Mouse (Mus musculus): ENCODE measurements around the gene Tmem109. TPM values are rescaled to one million over a fixed set of nuclear protein-coding genes. Genes with fewer than 3 reads are reported as not detected.

Tmem109 gene
- polyA plus RNA-seq, 1 experiment from 2014 or later, result 71.7 TPM

GRCm38 (mm10) chr19:10905728-10906000 lies 23.9 kb upstream of the Tmem109 start:
- H3K27me3 ChIP-seq (ENCODE audit: low read depth, poor library complexity, severe bottlenecking), result no peaks in the 10 kb centered on the region
- no peak overlapping the region for H3K27ac ChIP-seq
- 91% methylated on average over 5 of the region's 5 CpGs for WGBS
- H3K4me1 ChIP-seq, result 0 out of 2 replicates have a peak, but pooled peaks cover 5% of the 10 kb centered on the region
- peaks cover 88% of the 10 kb centered on the region for H3K36me3 ChIP-seq
- no peak overlapping the region for H3K4me3 ChIP-seq
- no peak for DNase-seq (ENCODE audit: low spot score)
- no peaks in the 10 kb centered on the region for H3K9me3 ChIP-seq (replicated peaks)

- WGBS, result 67% methylated on average over 7 of the region's 7 CpGs
- no peaks in the 10 kb centered on the region for H3K9me3 ChIP-seq (replicated peaks)
- 0 out of 2 replicates have a peak, but pooled peaks cover 5% of the 10 kb centered on the region for H3K4me1 ChIP-seq
- peaks cover 93% of the 10 kb centered on the region for H3K36me3 ChIP-seq
- H3K27ac ChIP-seq, result no peak overlapping the region
- DNase-seq (ENCODE audit: low spot score), result no peak
- H3K27me3 ChIP-seq (ENCODE audit: low read depth, poor library complexity, severe bottlenecking), result no peaks in the 10 kb centered on the region
- no peak overlapping the region for H3K4me3 ChIP-seq
Observed at GRCm38 (mm10) chr19:10904927-10905727, 23.3 kb upstream of the Tmem109 start.

- Histone ChIP-seq H3K27me3 (ENCODE audit: low read depth, poor library complexity, severe bottlenecking) (no peaks in the 10 kb centered on the region), H3K4me1 (0 out of 2 replicates have a peak, but pooled peaks cover 5% of the 10 kb centered on the region), H3K27ac (no peak overlapping the region), H3K36me3 (peaks cover 99% of the 10 kb centered on the region), H3K9me3 (replicated peaks) (no peaks in the 10 kb centered on the region), H3K4me3 (no peak overlapping the region)
- 96% methylated on average over 5 of the region's 5 CpGs for WGBS
- no peak for DNase-seq (ENCODE audit: low spot score)
Observed at GRCm38 (mm10) chr19:10904512-10904911, 22.7 kb upstream of the Tmem109 start.

- DNase-seq (ENCODE audit: low spot score), result no peak
- H3K27ac ChIP-seq, result no peak overlapping the region
- no peaks in the 10 kb centered on the region for H3K27me3 ChIP-seq (ENCODE audit: low read depth, poor library complexity, severe bottlenecking)
- H3K36me3 ChIP-seq, result peaks cover 93% of the 10 kb centered on the region
- H3K9me3 ChIP-seq (replicated peaks), result no peaks in the 10 kb centered on the region
- H3K4me3 ChIP-seq, result no peak overlapping the region
- H3K4me1 ChIP-seq, result peaks cover 18% of the 10 kb centered on the region
- WGBS, result 93% methylated on average over 5 of the region's 5 CpGs
Observed at GRCm38 (mm10) chr19:10901046-10901445, 19.2 kb upstream of the Tmem109 start.

GRCm38 (mm10) chr19:10900315-10900714 lies 18.5 kb upstream of the Tmem109 start:
- 86% methylated on average over 6 of the region's 6 CpGs for WGBS
- H3K27me3 ChIP-seq (ENCODE audit: low read depth, poor library complexity, severe bottlenecking), result no peaks in the 10 kb centered on the region
- DNase-seq (ENCODE audit: low spot score), result no peak
- H3K9me3 ChIP-seq (replicated peaks), result no peaks in the 10 kb centered on the region
- H3K4me1 ChIP-seq, result peaks cover 20% of the 10 kb centered on the region
- H3K36me3 ChIP-seq, result peaks cover 86% of the 10 kb centered on the region
- H3K27ac ChIP-seq, result no peak overlapping the region
- no peak overlapping the region for H3K4me3 ChIP-seq

- Histone ChIP-seq H3K4me3 (no peak overlapping the region), H3K4me1 (peaks cover 19% of the 10 kb centered on the region), H3K9me3 (replicated peaks) (no peaks in the 10 kb centered on the region), H3K36me3 (peaks cover 58% of the 10 kb centered on the region), H3K27ac (no peak overlapping the region), H3K27me3 (ENCODE audit: low read depth, poor library complexity, severe bottlenecking) (no peaks in the 10 kb centered on the region)
- DNase-seq (ENCODE audit: low spot score), result no peak
- 93% methylated on average over 8 of the region's 8 CpGs for WGBS
Observed at GRCm38 (mm10) chr19:10897491-10897890, 15.7 kb upstream of the Tmem109 start.

GRCm38 (mm10) chr19:10896849-10897248 lies 15.0 kb upstream of the Tmem109 start:
- Histone ChIP-seq H3K36me3 (peaks cover 51% of the 10 kb centered on the region), H3K27ac (no peak overlapping the region), H3K27me3 (ENCODE audit: low read depth, poor library complexity, severe bottlenecking) (no peaks in the 10 kb centered on the region), H3K9me3 (replicated peaks) (no peaks in the 10 kb centered on the region), H3K4me3 (peak overlapping the region; percentile 86; the same call in 1 of the 2 replicates), H3K4me1 (peaks cover 19% of the 10 kb centered on the region)
- WGBS, result 91% methylated on average over 7 of the region's 7 CpGs
- no peak for DNase-seq (ENCODE audit: low spot score)

- peak overlapping the region; percentile 92 for H3K27ac ChIP-seq
- no peaks in the 10 kb centered on the region for H3K9me3 ChIP-seq (replicated peaks)
- no peaks in the 10 kb centered on the region for H3K27me3 ChIP-seq (ENCODE audit: low read depth, poor library complexity, severe bottlenecking)
- WGBS, result 2% methylated on average over 16 of the region's 16 CpGs
- peaks cover 40% of the 10 kb centered on the region for H3K36me3 ChIP-seq
- no peak for DNase-seq (ENCODE audit: low spot score)
- peak overlapping the region; percentile 86 for H3K4me3 ChIP-seq
- peaks cover 19% of the 10 kb centered on the region for H3K4me1 ChIP-seq
Observed at GRCm38 (mm10) chr19:10895708-10896107, 13.9 kb upstream of the Tmem109 start.

- H3K27me3 ChIP-seq (ENCODE audit: low read depth, poor library complexity, severe bottlenecking), result no peaks in the 10 kb centered on the region
- peaks cover 33% of the 10 kb centered on the region for H3K36me3 ChIP-seq
- no peaks in the 10 kb centered on the region for H3K9me3 ChIP-seq (replicated peaks)
- H3K4me1 ChIP-seq, result peaks cover 19% of the 10 kb centered on the region
- peak within 1 kb of the TSS; percentile 92 for H3K27ac ChIP-seq
- 0% methylated on average over 43 of the region's 43 CpGs for WGBS
- peak within 1 kb of the TSS; percentile 86 for H3K4me3 ChIP-seq
- DNase-seq (ENCODE audit: low spot score), result peak; percentile 97
Observed at GRCm38 (mm10) chr19:10895016-10895528, 13.3 kb upstream of the Tmem109 start, which contains the start of gene Prpf19. Prpf19 (plus strand) TSS chr19:10895231.

GRCm38 (mm10) chr19:10892201-10892600 lies 10.4 kb upstream of the Tmem109 start:
- WGBS, result 91% methylated on average over 3 of the region's 3 CpGs
- Histone ChIP-seq H3K4me1 (peaks cover 18% of the 10 kb centered on the region), H3K36me3 (peaks cover 5% of the 10 kb centered on the region), H3K9me3 (replicated peaks) (no peaks in the 10 kb centered on the region), H3K27ac (no peak overlapping the region), H3K27me3 (ENCODE audit: low read depth, poor library complexity, severe bottlenecking) (no peaks in the 10 kb centered on the region), H3K4me3 (no peak overlapping the region)
- no peak for DNase-seq (ENCODE audit: low spot score)

GRCm38 (mm10) chr19:10880975-10881425 lies 801 bp downstream of the Tmem109 start:
- 4% methylated on average over 14 of the region's 14 CpGs for WGBS
- Histone ChIP-seq H3K4me1 (peaks cover 24% of the 10 kb centered on the region), H3K36me3 (peaks cover 20% of the 10 kb centered on the region), H3K4me3 (peak overlapping the region; percentile 74), H3K27ac (peak overlapping the region; percentile 96), H3K9me3 (replicated peaks) (no peaks in the 10 kb centered on the region), H3K27me3 (ENCODE audit: low read depth, poor library complexity, severe bottlenecking) (no peaks in the 10 kb centered on the region)
- DNase-seq (ENCODE audit: low spot score), result no peak

- Histone ChIP-seq H3K36me3 (peaks cover 20% of the 10 kb centered on the region), H3K4me1 (peaks cover 24% of the 10 kb centered on the region), H3K4me3 (peak overlapping the region; percentile 74), H3K27me3 (ENCODE audit: low read depth, poor library complexity, severe bottlenecking) (no peaks in the 10 kb centered on the region), H3K27ac (0 out of 2 replicates have a peak overlapping the region, but pooled peaks have one; percentile 96), H3K9me3 (replicated peaks) (no peaks in the 10 kb centered on the region)
- WGBS, result 58% methylated on average over 7 of the region's 7 CpGs
- no peak for DNase-seq (ENCODE audit: low spot score)
Observed at GRCm38 (mm10) chr19:10880085-10880974, 1.5 kb downstream of the Tmem109 start.
